12 mouse cellular contexts compared by ENCODE assay signal in genomic region chr3:107501702-107502151, GRCm38 (mm10). TPM values are rescaled to one million over a fixed set of nuclear protein-coding genes. Genes with fewer than 3 reads are reported as not detected.
DNase-seq lines count a peak whose midpoint lies in the region; ATAC-seq and TF ChIP-seq lines count a peak whose summit lies in the region.
"Had no signal": no experiment of that assay in that cellular context is flagged by ENCODE, and none has a peak within 500 bp of the region (broad histone marks: within the 10 kb centered on the region; RNA-seq: fewer than 3 reads in every experiment).

No protein-coding gene starts in this region.

- no peak overlapping the region for H3K4me2 ChIP-seq in heart, embryonic 11.5 days
- no peak overlapping the region for H3K4me2 ChIP-seq in midbrain, embryonic 13.5 days (replicated peaks)
- H3K4me2 ChIP-seq in midbrain, postnatal 0 days (ENCODE audit: low read depth, low read length, poor library complexity, severe bottlenecking) = no peak overlapping the region

- no peak overlapping the region for H3K9ac ChIP-seq in heart, adult 2 months (ENCODE audit: low read depth, low read length)
- H3K9ac ChIP-seq in heart, embryonic 11.5 days (ENCODE audit: low read depth, low read length) = no peak overlapping the region
- no peak overlapping the region for H3K9ac ChIP-seq in midbrain, embryonic 13.5 days (replicated peaks)
- no peak overlapping the region for H3K9ac ChIP-seq in midbrain, postnatal 0 days (replicated peaks; ENCODE audit: low read length, poor library complexity, severe bottlenecking)

- H3K79me2 ChIP-seq in heart, adult 2 months (replicated peaks; ENCODE audit: control insufficient read depth, insufficient read depth, low read length) = no peaks in the 10 kb centered on the region

- no peak overlapping the region; the same call in 1 of the 2 replicates for H3K27ac ChIP-seq in heart, adult 2 months
- H3K27ac ChIP-seq in heart, embryonic 11.5 days (ENCODE audit: low read depth, low read length) = no peak overlapping the region
- H3K27ac ChIP-seq in midbrain, embryonic 13.5 days = peak overlapping the region; percentile 48
- no peak overlapping the region for H3K27ac ChIP-seq in midbrain, embryonic 10.5 days (replicated peaks)
- H3K27ac ChIP-seq in midbrain, postnatal 0 days (ENCODE audit: low read depth, low read length) = 0 out of 2 replicates have a peak overlapping the region, but pooled peaks have one; percentile 26

- TF ChIP-seq CTCF in heart, adult 2 months (IDR thresholded peaks at IDR 0.05) = no peak
- TF ChIP-seq CTCF in midbrain, postnatal 0 days (IDR thresholded peaks at IDR 0.05) = no peak

- TF ChIP-seq POLR2A in heart, adult 2 months (IDR thresholded peaks at IDR 0.05; ENCODE audit: insufficient read depth, low read depth, low read length) = no peak

- no peak for TF ChIP-seq EP300 in heart, adult 2 months (IDR thresholded peaks at IDR 0.05; ENCODE audit: insufficient read depth, low read depth, low read length)

- peaks cover 18% of the 10 kb centered on the region; the same call in 1 of the 2 replicates for H3K9me3 ChIP-seq in heart, embryonic 11.5 days (replicated peaks; ENCODE audit: control insufficient read depth, low read length)
- no peaks in the 10 kb centered on the region for H3K9me3 ChIP-seq in midbrain, embryonic 13.5 days
- H3K9me3 ChIP-seq in midbrain, embryonic 10.5 days (replicated peaks) = peaks cover 11% of the 10 kb centered on the region
- no peaks in the 10 kb centered on the region for H3K9me3 ChIP-seq in midbrain, postnatal 0 days (ENCODE audit: low read length)

- intact Hi-C loops in heart, adult 2 months (cut with DNase I) = no loop called here

- 26% methylated on average over 7 of the region's 7 CpGs for WGBS in heart, adult 2 months
- 59% methylated on average over 7 of the region's 7 CpGs for WGBS in heart, embryonic 11.5 days (ENCODE audit: insufficient replicate concordance)
- 62% methylated on average over 7 of the region's 7 CpGs for WGBS in midbrain, embryonic 13.5 days
- 82% methylated on average over 7 of the region's 7 CpGs for WGBS in midbrain, embryonic 10.5 days
- WGBS in midbrain, postnatal 0 days = 45% methylated on average over 7 of the region's 7 CpGs

- H3K27me3 ChIP-seq in heart, adult 2 months (ENCODE audit: control insufficient read depth, insufficient read depth, low read length) = no peaks in the 10 kb centered on the region
- no peaks in the 10 kb centered on the region for H3K27me3 ChIP-seq in heart, embryonic 11.5 days (ENCODE audit: control insufficient read depth, insufficient read depth, low read length)
- H3K27me3 ChIP-seq in midbrain, embryonic 13.5 days = no peaks in the 10 kb centered on the region
- peaks cover 16% of the 10 kb centered on the region for H3K27me3 ChIP-seq in midbrain, embryonic 10.5 days (ENCODE audit: low read depth, poor library complexity, severe bottlenecking)
- no peaks in the 10 kb centered on the region for H3K27me3 ChIP-seq in midbrain, postnatal 0 days (ENCODE audit: insufficient read depth, low read length)

- ATAC-seq in heart, embryonic 11.5 days (replicated peaks; ENCODE audit: insufficient number of reproducible peaks, low FRiP score, low TSS enrichment) = no peak
- ATAC-seq in midbrain, embryonic 13.5 days = no peak
- no peak for ATAC-seq in midbrain, postnatal 0 days (ENCODE audit: low FRiP score)

- no peak overlapping the region for H3K4me3 ChIP-seq in heart, adult 2 months
- no peak overlapping the region for H3K4me3 ChIP-seq in heart, embryonic 11.5 days (ENCODE audit: low read depth, low read length)
- H3K4me3 ChIP-seq in midbrain, embryonic 13.5 days (replicated peaks) = no peak overlapping the region
- no peak overlapping the region for H3K4me3 ChIP-seq in midbrain, embryonic 10.5 days
- no peak overlapping the region for H3K4me3 ChIP-seq in midbrain, postnatal 0 days (ENCODE audit: low read depth, low read length)

- H3K4me1 ChIP-seq in heart, adult 2 months (ENCODE audit: control insufficient read depth, insufficient read depth, low read length) = peaks cover 4% of the 10 kb centered on the region; the same call in 1 of the 2 replicates
- peaks cover 14% of the 10 kb centered on the region for H3K4me1 ChIP-seq in heart, embryonic 11.5 days (ENCODE audit: control insufficient read depth, insufficient read depth, low read length)
- peaks cover 36% of the 10 kb centered on the region for H3K4me1 ChIP-seq in midbrain, embryonic 13.5 days (replicated peaks)
- H3K4me1 ChIP-seq in midbrain, embryonic 10.5 days = peaks cover 18% of the 10 kb centered on the region
- peaks cover 14% of the 10 kb centered on the region for H3K4me1 ChIP-seq in midbrain, postnatal 0 days (ENCODE audit: insufficient read depth, low read length)

- peak; percentile 34 to 62 for DNase-seq in heart, adult 2 months
- no peak for DNase-seq in midbrain, embryonic 10.5 days (ENCODE audit: low spot score)
- peak; percentile 78 to 81 for DNase-seq in cerebellum, postnatal 36 days
- DNase-seq in midbrain, postnatal 0 days (ENCODE audit: low spot score) = peak; percentile 81
- no peak for DNase-seq in B cell, adult 2 months
- no peak for DNase-seq in urinary bladder, postnatal 10 days (ENCODE audit: low spot score)

- H3K36me3 ChIP-seq in heart, adult 2 months (ENCODE audit: control insufficient read depth, insufficient read depth, low read length) = no peaks in the 10 kb centered on the region
- peaks cover 11% of the 10 kb centered on the region for H3K36me3 ChIP-seq in heart, embryonic 11.5 days (ENCODE audit: control insufficient read depth, insufficient read depth, low read length)
- peaks cover 5% of the 10 kb centered on the region; the same call in 1 of the 2 replicates for H3K36me3 ChIP-seq in midbrain, embryonic 13.5 days
- peaks cover 9% of the 10 kb centered on the region for H3K36me3 ChIP-seq in midbrain, embryonic 10.5 days
- H3K36me3 ChIP-seq in midbrain, postnatal 0 days (ENCODE audit: insufficient read depth, low read length) = 0 out of 2 replicates have a peak, but pooled peaks cover 7% of the 10 kb centered on the region

RNA-seq across cellular contexts. Expression of gene Slc6a17, which starts 16.1 kb away (rescaled TPM):
- 1 to 10 TPM; 2.1 to 2.8 TPM for total RNA-seq in heart, adult 2 months (2021)
- 2.3 and 3.9 TPM in 2 replicates for polyA plus RNA-seq in heart, adult 2 months (2012; rRNA removed)
- 3.3 and 4.0 TPM in 2 replicates for polyA plus RNA-seq in heart, embryonic 11.5 days (2014; fragmentation: Nextera tagmentation; extraction: Ambion mirVana)
- polyA plus RNA-seq in midbrain, embryonic 13.5 days (2015; fragmentation: Nextera tagmentation; extraction: Ambion mirVana) = 6.0 and 13.4 TPM in 2 replicates
- polyA plus RNA-seq in midbrain, embryonic 10.5 days (2016; fragmentation: Nextera tagmentation; extraction: Ambion mirVana) = 1.4 and 1.6 TPM in 2 replicates
- total RNA-seq in midbrain, postnatal 0 days (2014; rRNA removed) = 52.0 and 60.0 TPM in 2 replicates
- 17.5 and 22.2 TPM in 2 replicates for polyA plus RNA-seq in midbrain, postnatal 0 days (2015; fragmentation: Nextera tagmentation; extraction: Ambion mirVana)
- total RNA-seq: megakaryocyte, adult 5-6 weeks had no signal

RNA-seq across cellular contexts. Expression of gene Kcnc4, which starts 42.4 kb away (rescaled TPM):
- under 1 TPM; 0.10 to 0.18 TPM for total RNA-seq in heart, adult 2 months (2021)
- 0.51 and 0.94 TPM in 2 replicates for polyA plus RNA-seq in heart, adult 2 months (2012; rRNA removed)
- polyA plus RNA-seq in heart, embryonic 11.5 days (2014; fragmentation: Nextera tagmentation; extraction: Ambion mirVana) = 0.17 and 0.18 TPM in 2 replicates
- polyA plus RNA-seq in midbrain, embryonic 13.5 days (2015; fragmentation: Nextera tagmentation; extraction: Ambion mirVana) = 1.4 and 1.8 TPM in 2 replicates
- polyA plus RNA-seq in midbrain, embryonic 10.5 days (2016; fragmentation: Nextera tagmentation; extraction: Ambion mirVana) = 0.10 TPM in 1 of 2 replicates, not detected in the other
- total RNA-seq in midbrain, postnatal 0 days (2014; rRNA removed) = 41.3 and 46.8 TPM in 2 replicates
- polyA plus RNA-seq in midbrain, postnatal 0 days (2015; fragmentation: Nextera tagmentation; extraction: Ambion mirVana) = 16.0 and 17.2 TPM in 2 replicates
- total RNA-seq: megakaryocyte, adult 5-6 weeks had no signal

RNA-seq across cellular contexts. Expression of gene Ubl4b, which starts 53.1 kb away (rescaled TPM):
- not detected for total RNA-seq in heart, adult 2 months (2021)
- 0.12 TPM in 1 of 2 replicates, not detected in the other for polyA plus RNA-seq in heart, adult 2 months (2012; rRNA removed)
- polyA plus RNA-seq in heart, embryonic 11.5 days (2014; fragmentation: Nextera tagmentation; extraction: Ambion mirVana) = not detected in 2 replicates
- not detected in 2 replicates for polyA plus RNA-seq in midbrain, embryonic 13.5 days (2015; fragmentation: Nextera tagmentation; extraction: Ambion mirVana)
- 0.12 TPM in 1 of 2 replicates, not detected in the other for polyA plus RNA-seq in midbrain, embryonic 10.5 days (2016; fragmentation: Nextera tagmentation; extraction: Ambion mirVana)
- total RNA-seq in midbrain, postnatal 0 days (2014; rRNA removed) = not detected in 2 replicates
- polyA plus RNA-seq in midbrain, postnatal 0 days (2015; fragmentation: Nextera tagmentation; extraction: Ambion mirVana) = not detected in 2 replicates
- total RNA-seq: left cerebral cortex, adult 18-20 months; megakaryocyte, adult 5-6 weeks had no signal
- polyA plus RNA-seq: embryonic facial prominence, embryonic 14.5 days; heart, embryonic 14.5 days had no signal

Comparison
In these comparisons a context has a peak if more than half of its experiments do, and no peak if none do; other contexts are left out.
1. DNase-seq: peak in heart, adult 2 months (2 of 2), cerebellum, postnatal 36 days (2 of 2) and midbrain, postnatal 0 days (single experiment); none in midbrain, embryonic 10.5 days (single experiment), B cell, adult 2 months (0 of 2) and urinary bladder, postnatal 10 days (single experiment).
2. H3K27ac ChIP-seq: peak in midbrain, embryonic 13.5 days (single experiment) and midbrain, postnatal 0 days (single experiment); none in heart, adult 2 months (single experiment), heart, embryonic 11.5 days (single experiment) and midbrain, embryonic 10.5 days (single experiment).